Mouse (Mus musculus) hindbrain, postnatal 0 days (tissue): Measurements from ENCODE around the gene Cenpf. TPM values are rescaled to one million over a fixed set of nuclear protein-coding genes. Genes with fewer than 3 reads are reported as not detected.

Experiments used
- ATAC-seq: fragments of 200-750 bp; cut with Nextera tagmentation; 2 replicates; pipeline ENCODE4 v1.8.0; 2017; ENCODE audit warnings: mild to moderate bottlenecking, moderate TSS enrichment, moderate library complexity
- DNase-seq: peaks from one replicate; pipeline ENCODE4 v3.0.0-alpha.2; 2015; ENCODE audit warnings: low spot score
- H3K27ac ChIP-seq: fragments of 300-500 bp; sonication (generic); 2 replicates; pipeline ENCODE4 v1.5.1; 2014; ENCODE audit warnings: mild to moderate bottlenecking
- H3K27me3 ChIP-seq: fragments of 300-500 bp; sonication (generic); 2 replicates; pipeline ENCODE4 v1.6.1; 2014; ENCODE audit warnings: low read length, mixed read lengths; ENCODE audit not compliant: insufficient read depth
- H3K36me3 ChIP-seq: fragments of 300-500 bp; sonication (generic); 2 replicates; pipeline ENCODE4 v1.6.1; 2014; ENCODE audit warnings: low read length, mixed read lengths; ENCODE audit not compliant: insufficient read depth
- H3K4me1 ChIP-seq: fragments of 300-500 bp; sonication (generic); 2 replicates; pipeline ENCODE4 v1.6.1; 2014; ENCODE audit warnings: antibody characterized with exemption, low read length, mixed read lengths; ENCODE audit not compliant: insufficient read depth
- H3K4me2 ChIP-seq: fragments of 300-500 bp; sonication (generic); 2 replicates; pipeline ENCODE4 v1.6.1; 2014; ENCODE audit warnings: low read depth, mild to moderate bottlenecking, low read length, moderate library complexity, mixed read lengths
- H3K4me3 ChIP-seq: fragments of 300-500 bp; sonication (generic); 2 replicates; pipeline ENCODE4 v1.5.1; 2014; ENCODE audit warnings: low read length
- H3K9ac ChIP-seq: fragments of 300-500 bp; sonication (generic); replicated peaks from 2 replicates; pipeline ENCODE4 v1.6.1; 2014; ENCODE audit warnings: mild to moderate bottlenecking, low read length, moderate library complexity, mixed read lengths
- H3K9me3 ChIP-seq: fragments of 300-500 bp; sonication (generic); 2 replicates; pipeline ENCODE4 v1.6.1; 2016; ENCODE audit warnings: low read length, mixed read lengths
- CTCF ChIP-seq: IDR thresholded peaks from 2 replicates; pipeline ENCODE4 v1.5.1; 2016; ENCODE audit warnings: antibody characterized with exemption, control low read depth, low read depth
- WGBS: fragments of 180-500 bp; shearing (Covaris S2); extraction: QIAGEN DNeasy Blood & Tissue Kit; methylation state at CpG from one replicate; pipeline ENCODE4 v1.1.7; 2014; 5-methylcytosine and 5-hydroxymethylcytosine counted together
- polyA plus RNA-seq: library from polyadenylated mRNA; unstranded; fragments of >200 nt; fragmentation: Nextera tagmentation; extraction: Ambion mirVana; gene quantifications from 2 replicates; pipeline ENCODE4 v1.2.1, GENCODE M21; 2015
- total RNA-seq: library from RNA; depleted of rRNA; stranded (reverse); fragments of >200 nt; gene quantifications from 2 replicates; pipeline ENCODE4 v1.2.3, GENCODE M21; 2014

Cenpf gene
- total and polyA plus RNA-seq, 2 experiments from 2014 or later: 4.8 to 22.5 TPM

GRCm38 (mm10) chr1:189727346-189727883 is 39.5 kb upstream of the Cenpf start:
- ATAC-seq (peak; percentile 16; the same call in 1 of the 2 replicates), DNase-seq (no peak)
- no peaks in the 10 kb centered on the region for H3K36me3 ChIP-seq
- no peaks in the 10 kb centered on the region for H3K9me3 ChIP-seq
- no peaks in the 10 kb centered on the region; the same call in 1 of the 2 replicates for H3K4me1 ChIP-seq
- peak overlapping the region; percentile 97 for H3K4me2 ChIP-seq
- H3K4me3 ChIP-seq: peak overlapping the region; percentile 61
- WGBS: 2% methylated on average over 22 of the region's 22 CpGs
- H3K27me3 ChIP-seq: peaks cover 9% of the 10 kb centered on the region; the same call in 1 of the 2 replicates
- H3K9ac ChIP-seq: peak overlapping the region; percentile 51; the same call in 1 of the 2 replicates
- no peak for TF ChIP-seq CTCF
- H3K27ac ChIP-seq: peak overlapping the region; percentile 60

- H3K27ac ChIP-seq: no peak overlapping the region
- no peak overlapping the region for H3K9ac ChIP-seq
- H3K27me3 ChIP-seq: peaks cover 9% of the 10 kb centered on the region; the same call in 1 of the 2 replicates
- no peak overlapping the region for H3K4me3 ChIP-seq
- DNase-seq: no peak
- H3K4me2 ChIP-seq: no peak overlapping the region
- no peaks in the 10 kb centered on the region for H3K9me3 ChIP-seq
- TF ChIP-seq CTCF: no peak
- no peaks in the 10 kb centered on the region for H3K36me3 ChIP-seq
- 66% methylated on average over 4 of the region's 4 CpGs for WGBS
- no peaks in the 10 kb centered on the region; the same call in 1 of the 2 replicates for H3K4me1 ChIP-seq
- ATAC-seq: no peak
These were observed 38.2 kb upstream of the Cenpf start for GRCm38 (mm10) chr1:189726121-189726520.

DNA sequence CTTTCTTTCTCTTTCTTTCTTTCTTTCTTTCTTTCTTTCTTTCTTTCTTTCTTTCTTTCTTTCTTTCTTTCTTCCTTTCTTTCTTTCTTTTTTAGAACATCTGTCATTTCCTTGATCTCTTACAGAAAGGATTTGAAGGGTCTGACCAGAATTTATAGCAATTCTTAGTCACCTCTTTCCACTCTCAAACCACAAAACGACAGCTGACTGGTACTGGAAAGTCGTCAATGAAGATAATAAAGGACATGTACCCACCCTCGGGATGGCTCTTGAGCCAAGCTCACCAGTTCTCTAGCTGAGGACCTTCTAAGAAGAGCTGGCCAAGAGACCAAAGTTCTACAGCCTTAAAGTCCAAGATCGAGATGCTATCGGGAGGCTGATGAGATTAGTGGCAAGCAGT is 30.7 kb upstream of the Cenpf start:
- H3K4me1 ChIP-seq: no peaks in the 10 kb centered on the region
- WGBS: 84% methylated on average over 5 of the region's 5 CpGs

GRCm38 (mm10) chr1:189717546-189717945 is 29.7 kb upstream of the Cenpf start:
- WGBS: 86% methylated on average over 11 of the region's 11 CpGs
- no peak for DNase-seq
- no peaks in the 10 kb centered on the region for H3K27me3 ChIP-seq

More for the DNA sequence above, 30.7 kb upstream of the Cenpf start:
- DNase-seq (no peak), ATAC-seq (no peak)
- Histone ChIP-seq H3K27me3 (no peaks in the 10 kb centered on the region), H3K27ac (no peak overlapping the region), H3K4me3 (no peak overlapping the region), H3K9me3 (no peaks in the 10 kb centered on the region), H3K9ac (no peak overlapping the region), H3K36me3 (no peaks in the 10 kb centered on the region), H3K4me2 (no peak overlapping the region)
- TF ChIP-seq CTCF: no peak

DNA sequence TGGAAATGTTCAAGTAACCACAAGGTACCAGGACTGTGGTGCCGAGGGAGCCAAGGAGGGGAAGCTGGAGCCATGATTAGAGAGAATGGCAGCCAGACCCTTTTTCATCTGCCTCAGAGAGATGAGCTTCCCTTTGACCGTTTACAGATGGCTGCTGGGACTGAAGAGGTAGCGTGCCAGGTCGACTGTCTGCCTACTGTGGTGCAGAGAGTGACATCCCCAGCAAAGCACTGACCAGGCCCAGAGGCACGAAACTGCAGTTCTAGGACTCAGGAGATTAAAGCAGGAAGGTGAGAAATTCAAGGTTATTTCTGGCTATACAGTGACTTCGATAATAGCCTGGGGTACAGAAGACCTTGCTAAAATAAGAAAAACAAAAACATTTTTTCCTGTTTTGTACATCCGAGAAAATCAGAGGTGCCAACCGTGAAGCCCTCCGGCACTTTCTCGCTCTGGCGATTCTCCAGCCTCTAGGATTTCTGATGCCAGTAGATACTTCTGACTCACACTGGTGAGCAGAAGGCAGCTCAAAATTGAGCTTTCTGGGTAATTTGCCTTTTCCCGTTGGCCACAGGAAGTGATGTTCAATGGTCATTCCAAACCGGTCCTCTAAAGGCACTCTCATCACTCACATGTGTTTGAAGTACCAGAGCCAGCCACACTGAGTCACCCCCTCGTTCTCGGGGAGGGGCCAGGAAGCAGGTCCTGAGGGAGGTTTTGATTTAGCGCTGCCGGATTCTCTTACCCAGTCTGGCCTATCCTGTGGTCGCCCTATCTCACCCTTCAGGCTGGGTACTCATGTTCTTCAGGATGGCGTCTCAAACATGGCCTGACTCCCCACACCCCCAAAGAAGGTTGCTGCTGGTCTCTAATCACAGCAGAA is 28.3 kb upstream of the Cenpf start:
- H3K9me3 ChIP-seq: no peaks in the 10 kb centered on the region
- H3K27ac ChIP-seq: no peak overlapping the region
- TF ChIP-seq CTCF: no peak
- H3K9ac ChIP-seq: no peak overlapping the region
- H3K4me1 ChIP-seq: no peaks in the 10 kb centered on the region
- no peak overlapping the region for H3K4me3 ChIP-seq
- WGBS: 57% methylated on average over 19 of the region's 19 CpGs
- peak; percentile 27 for DNase-seq
- no peak for ATAC-seq
- H3K27me3 ChIP-seq: no peaks in the 10 kb centered on the region
- H3K36me3 ChIP-seq: no peaks in the 10 kb centered on the region
- no peak overlapping the region for H3K4me2 ChIP-seq

More at GRCm38 (mm10) chr1:189717546-189717945, 29.7 kb upstream of the Cenpf start:
- no peak for TF ChIP-seq CTCF
- Histone ChIP-seq H3K9me3 (no peaks in the 10 kb centered on the region), H3K27ac (no peak overlapping the region), H3K4me1 (no peaks in the 10 kb centered on the region), H3K36me3 (no peaks in the 10 kb centered on the region), H3K4me3 (no peak overlapping the region), H3K9ac (no peak overlapping the region), H3K4me2 (no peak overlapping the region)
- no peak for ATAC-seq

DNA sequence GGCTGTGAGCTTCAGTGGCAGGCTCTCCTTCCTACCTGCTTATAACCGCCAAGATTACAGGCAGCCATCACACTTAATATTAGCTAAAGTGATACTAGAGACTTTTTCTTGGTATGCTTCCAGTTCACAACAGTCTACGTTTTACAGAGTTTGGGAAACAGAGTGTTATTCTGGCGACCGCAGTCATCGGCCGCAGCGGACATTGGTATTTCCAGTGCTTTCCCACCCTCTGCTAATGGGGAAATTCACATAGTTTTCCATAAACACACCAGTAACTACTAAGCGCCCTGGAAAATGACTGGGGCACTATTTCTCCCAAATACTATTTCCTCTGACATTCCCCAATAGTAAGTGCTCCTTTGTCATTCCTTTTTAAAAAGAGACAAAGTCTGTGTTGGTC is 21.1 kb upstream of the Cenpf start:
- no peak for TF ChIP-seq CTCF
- H3K4me3 ChIP-seq: no peak overlapping the region
- DNase-seq (no peak), ATAC-seq (no peak)
- no peaks in the 10 kb centered on the region for H3K36me3 ChIP-seq
- no peak overlapping the region for H3K4me2 ChIP-seq
- no peaks in the 10 kb centered on the region for H3K4me1 ChIP-seq
- H3K9me3 ChIP-seq: no peaks in the 10 kb centered on the region
- H3K27me3 ChIP-seq: no peaks in the 10 kb centered on the region
- H3K9ac ChIP-seq: no peak overlapping the region
- no peak overlapping the region for H3K27ac ChIP-seq
- 82% methylated on average over 8 of the region's 8 CpGs for WGBS

- DNase-seq (no peak), ATAC-seq (no peak)
- H3K27ac ChIP-seq: no peak overlapping the region
- H3K9ac ChIP-seq: no peak overlapping the region
- H3K4me3 ChIP-seq: no peak overlapping the region
- TF ChIP-seq CTCF: no peak
- no peak overlapping the region for H3K4me2 ChIP-seq
- H3K9me3 ChIP-seq: no peaks in the 10 kb centered on the region
- 33% methylated on average over 5 of the region's 5 CpGs for WGBS
- no peaks in the 10 kb centered on the region for H3K4me1 ChIP-seq
- no peaks in the 10 kb centered on the region for H3K27me3 ChIP-seq
- no peaks in the 10 kb centered on the region for H3K36me3 ChIP-seq
These were observed 19.5 kb upstream of the Cenpf start for GRCm38 (mm10) chr1:189707419-189707818.
